ENCODE assay signal across 8 mouse cellular contexts in genomic region chr9:108264191-108264921, GRCm38 (mm10). TPM values are rescaled to one million over a fixed set of nuclear protein-coding genes. Genes with fewer than 3 reads are reported as not detected.
A peak's percentile ranks its signal among the peaks of the same experiment; 100 is the strongest.
DNase-seq lines count a peak whose midpoint lies in the region; ATAC-seq and TF ChIP-seq lines count a peak whose summit lies in the region.

No protein-coding gene starts in this region.

- H3K27me3 ChIP-seq in cerebellum, adult 2 months (ENCODE audit: control insufficient read depth, insufficient read depth, low read length): no peaks in the 10 kb centered on the region
- no peaks in the 10 kb centered on the region for H3K27me3 ChIP-seq in heart, adult 2 months (ENCODE audit: control insufficient read depth, insufficient read depth, low read length)
- no peaks in the 10 kb centered on the region for H3K27me3 ChIP-seq in kidney, adult 2 months (replicated peaks; ENCODE audit: control insufficient read depth, insufficient read depth, low read length)
- H3K27me3 ChIP-seq in lung, embryonic 15.5 days: no peaks in the 10 kb centered on the region

- no peaks in the 10 kb centered on the region for H3K9me3 ChIP-seq in lung, embryonic 15.5 days

- TF ChIP-seq CTCF in cerebellum, adult 2 months (IDR thresholded peaks at IDR 0.05; ENCODE audit: borderline replicate concordance, insufficient read depth, low read depth, low read length): no peak
- TF ChIP-seq CTCF in heart, adult 2 months (IDR thresholded peaks at IDR 0.05): no peak
- no peak for TF ChIP-seq CTCF in kidney, adult 2 months (conservative IDR thresholded peaks at IDR 0.05; ENCODE audit: insufficient read depth, insufficient read length, low read depth, low read length)

- H3K27ac ChIP-seq in cerebellum, adult 2 months (ENCODE audit: insufficient read depth, low read length): peak overlapping the region; percentile 14; the same call in 1 of the 2 replicates
- peak overlapping the region; percentile 96 for H3K27ac ChIP-seq in heart, adult 2 months
- H3K27ac ChIP-seq in kidney, adult 2 months (ENCODE audit: insufficient read depth, low read depth, low read length): peak overlapping the region; percentile 95
- H3K27ac ChIP-seq in lung, embryonic 15.5 days: peak overlapping the region; percentile 97

- peak overlapping the region; percentile 71 for H3K4me3 ChIP-seq in cerebellum, adult 2 months (replicated peaks; ENCODE audit: insufficient read depth, low read depth, low read length)
- peak overlapping the region; percentile 92 for H3K4me3 ChIP-seq in heart, adult 2 months
- H3K4me3 ChIP-seq in kidney, adult 2 months (ENCODE audit: insufficient read depth, low read depth, low read length): peak overlapping the region; percentile 91
- peak overlapping the region; percentile 97 for H3K4me3 ChIP-seq in lung, embryonic 15.5 days

- ATAC-seq in lung, embryonic 15.5 days (ENCODE audit: borderline replicate concordance, extremely low read depth, low FRiP score, low TSS enrichment): peak; percentile 44

- 0 out of 2 replicates have a peak, but pooled peaks have one; percentile 14 for TF ChIP-seq EP300 in heart, adult 2 months (IDR thresholded peaks at IDR 0.05; ENCODE audit: insufficient read depth, low read depth, low read length)

- WGBS in cerebellum, adult 2 months: 7% methylated on average over 10 of the region's 10 CpGs
- 5% methylated on average over 10 of the region's 10 CpGs for WGBS in heart, adult 2 months
- 8% methylated on average over 10 of the region's 10 CpGs for WGBS in kidney, adult 2 months
- 4% methylated on average over 10 of the region's 10 CpGs for WGBS in lung, embryonic 15.5 days

- peak overlapping the region; percentile 76 for H3K9ac ChIP-seq in heart, adult 2 months (ENCODE audit: low read depth, low read length)
- H3K9ac ChIP-seq in lung, embryonic 15.5 days: peak overlapping the region; percentile 45

- TF ChIP-seq POLR2A in cerebellum, adult 2 months (IDR thresholded peaks at IDR 0.05; ENCODE audit: borderline replicate concordance, insufficient read depth, low read length): no peak
- no peak for TF ChIP-seq POLR2A in heart, adult 2 months (IDR thresholded peaks at IDR 0.05; ENCODE audit: insufficient read depth, low read depth, low read length)
- no peak for TF ChIP-seq POLR2A in kidney, adult 2 months (IDR thresholded peaks at IDR 0.05; ENCODE audit: low read depth, low read length)

- peaks cover 15% of the 10 kb centered on the region for H3K36me3 ChIP-seq in heart, adult 2 months (ENCODE audit: control insufficient read depth, insufficient read depth, low read length)
- no peaks in the 10 kb centered on the region for H3K36me3 ChIP-seq in kidney, adult 2 months (ENCODE audit: control insufficient read depth, insufficient read depth, low read length)
- H3K36me3 ChIP-seq in lung, embryonic 15.5 days: no peaks in the 10 kb centered on the region

- H3K4me1 ChIP-seq in cerebellum, adult 2 months (ENCODE audit: control insufficient read depth, insufficient read depth, low read length): peaks cover 9% of the 10 kb centered on the region; the same call in 1 of the 2 replicates
- peaks cover 18% of the 10 kb centered on the region for H3K4me1 ChIP-seq in heart, adult 2 months (ENCODE audit: control insufficient read depth, insufficient read depth, low read length)
- peaks cover 19% of the 10 kb centered on the region; the same call in 1 of the 2 replicates for H3K4me1 ChIP-seq in kidney, adult 2 months (ENCODE audit: control insufficient read depth, insufficient read depth, low read length)
- peaks cover 46% of the 10 kb centered on the region for H3K4me1 ChIP-seq in lung, embryonic 15.5 days

- intact Hi-C loops in left cerebral cortex, postnatal 10 days (cut with DNase I): no loop called here
- intact Hi-C loops in heart, adult 2 months (cut with DNase I): loop anchor here (5.0 kb wide), 2 partner anchors 42 to 62 kb away; no protein-coding TSS in a partner anchor

- peak; percentile 16 to 67 for DNase-seq in left cerebral cortex, postnatal 10 days (ENCODE audit: extremely low spot score in 1 of 2, low spot score in 2 of 2)
- no peak for DNase-seq in left cerebral cortex, adult 11 months (ENCODE audit: low spot score)
- DNase-seq in cerebellum, adult 2 months: peak in 1 of 2 experiments; percentile 45
- peak; percentile 65 to 77 for DNase-seq in heart, adult 2 months
- DNase-seq in kidney, adult 2 months: peak; percentile 71
- peak; percentile 24 for DNase-seq in ovary, postnatal 10 days (ENCODE audit: low spot score)
- no peak for DNase-seq in frontal cortex, postnatal 14 days (ENCODE audit: low spot score in 2 of 2)

- H3K79me2 ChIP-seq in heart, adult 2 months (replicated peaks; ENCODE audit: control insufficient read depth, insufficient read depth, low read length): peaks cover 5% of the 10 kb centered on the region

- H3K4me2 ChIP-seq in lung, embryonic 15.5 days: peak overlapping the region; percentile 85

RNA-seq across cellular contexts. Expression of gene Dag1, which starts 0.6 kb away (rescaled TPM):
- 100 to 1,000 TPM; 131 to 135 TPM for total RNA-seq in left cerebral cortex, postnatal 10 days (2021)
- polyA plus RNA-seq in cerebellum, adult 2 months (2012; rRNA removed): 33.8 and 38.6 TPM in 2 replicates
- 100 to 1,000 TPM; 305 to 347 TPM for total RNA-seq in heart, adult 2 months (2021)
- polyA plus RNA-seq in heart, adult 2 months (2012; rRNA removed): 124 and 157 TPM in 2 replicates
- polyA plus RNA-seq in kidney, adult 2 months (2012; rRNA removed): 66.8 and 67.2 TPM in 2 replicates
- polyA plus RNA-seq in lung, embryonic 15.5 days (2015; fragmentation: Nextera tagmentation; extraction: Ambion mirVana): 100 and 110 TPM in 2 replicates

RNA-seq across cellular contexts. Expression of gene Nicn1, which starts 25.9 kb away (rescaled TPM):
- total RNA-seq in left cerebral cortex, postnatal 10 days (2021): 100 to 1,000 TPM; 118 to 122 TPM
- polyA plus RNA-seq in cerebellum, adult 2 months (2012; rRNA removed): 94.1 and 97.5 TPM in 2 replicates
- 10 to 100 TPM; 21.0 to 21.5 TPM for total RNA-seq in heart, adult 2 months (2021)
- 24.1 and 37.1 TPM in 2 replicates for polyA plus RNA-seq in heart, adult 2 months (2012; rRNA removed)
- polyA plus RNA-seq in kidney, adult 2 months (2012; rRNA removed): 38.9 and 39.3 TPM in 2 replicates
- polyA plus RNA-seq in lung, embryonic 15.5 days (2015; fragmentation: Nextera tagmentation; extraction: Ambion mirVana): 32.5 and 37.2 TPM in 2 replicates

RNA-seq across cellular contexts. Expression of gene Amt, which starts 32.3 kb away (rescaled TPM):
- total RNA-seq in left cerebral cortex, postnatal 10 days (2021): 10 to 100 TPM; 22.5 to 23.5 TPM
- 63.2 and 64.2 TPM in 2 replicates for polyA plus RNA-seq in cerebellum, adult 2 months (2012; rRNA removed)
- total RNA-seq in heart, adult 2 months (2021): 1 to 10 TPM; 4.0 to 4.6 TPM
- 4.8 and 9.2 TPM in 2 replicates for polyA plus RNA-seq in heart, adult 2 months (2012; rRNA removed)
- 77.5 and 84.2 TPM in 2 replicates for polyA plus RNA-seq in kidney, adult 2 months (2012; rRNA removed)
- 19.7 and 20.5 TPM in 2 replicates for polyA plus RNA-seq in lung, embryonic 15.5 days (2015; fragmentation: Nextera tagmentation; extraction: Ambion mirVana)

RNA-seq across cellular contexts. Expression of gene Rhoa, which starts 41.6 kb away (rescaled TPM):
- total RNA-seq in left cerebral cortex, postnatal 10 days (2021): 100 to 1,000 TPM; 209 to 216 TPM
- polyA plus RNA-seq in cerebellum, adult 2 months (2012; rRNA removed): 198 and 201 TPM in 2 replicates
- 100 to 1,000 TPM; 216 to 234 TPM for total RNA-seq in heart, adult 2 months (2021)
- polyA plus RNA-seq in heart, adult 2 months (2012; rRNA removed): 110 and 266 TPM in 2 replicates
- polyA plus RNA-seq in kidney, adult 2 months (2012; rRNA removed): 125 and 179 TPM in 2 replicates
- polyA plus RNA-seq in lung, embryonic 15.5 days (2015; fragmentation: Nextera tagmentation; extraction: Ambion mirVana): 484 and 512 TPM in 2 replicates

RNA-seq across cellular contexts. Expression of gene Tcta, which starts 41.6 kb away (rescaled TPM):
- 10 to 100 TPM; 58.0 to 59.3 TPM for total RNA-seq in left cerebral cortex, postnatal 10 days (2021)
- 55.2 and 58.9 TPM in 2 replicates for polyA plus RNA-seq in cerebellum, adult 2 months (2012; rRNA removed)
- 10 to 100 TPM; 50.5 to 52.8 TPM for total RNA-seq in heart, adult 2 months (2021)
- polyA plus RNA-seq in heart, adult 2 months (2012; rRNA removed): 64.8 and 82.4 TPM in 2 replicates
- polyA plus RNA-seq in kidney, adult 2 months (2012; rRNA removed): 53.0 and 55.3 TPM in 2 replicates
- 29.6 and 35.5 TPM in 2 replicates for polyA plus RNA-seq in lung, embryonic 15.5 days (2015; fragmentation: Nextera tagmentation; extraction: Ambion mirVana)

Comparison
In these comparisons a context has a peak if more than half of its experiments do, and no peak if none do; other contexts are left out.
1. DNase-seq: peak in left cerebral cortex, postnatal 10 days (2 of 2), heart, adult 2 months (2 of 2), kidney, adult 2 months (single experiment) and ovary, postnatal 10 days (single experiment); none in left cerebral cortex, adult 11 months (single experiment) and frontal cortex, postnatal 14 days (0 of 2).
2. H3K27ac ChIP-seq: peak in every context shown above with its lines; median percentile 97 in lung, embryonic 15.5 days; 96 in heart, adult 2 months; 95 in kidney, adult 2 months; 14 in cerebellum, adult 2 months.
3. Peak in every context shown above with its lines, with median percentiles within 50 percentile points of each other: H3K4me3 ChIP-seq.